Mouse (Mus musculus): ENCODE measurements around the gene Fat3.

DNA sequence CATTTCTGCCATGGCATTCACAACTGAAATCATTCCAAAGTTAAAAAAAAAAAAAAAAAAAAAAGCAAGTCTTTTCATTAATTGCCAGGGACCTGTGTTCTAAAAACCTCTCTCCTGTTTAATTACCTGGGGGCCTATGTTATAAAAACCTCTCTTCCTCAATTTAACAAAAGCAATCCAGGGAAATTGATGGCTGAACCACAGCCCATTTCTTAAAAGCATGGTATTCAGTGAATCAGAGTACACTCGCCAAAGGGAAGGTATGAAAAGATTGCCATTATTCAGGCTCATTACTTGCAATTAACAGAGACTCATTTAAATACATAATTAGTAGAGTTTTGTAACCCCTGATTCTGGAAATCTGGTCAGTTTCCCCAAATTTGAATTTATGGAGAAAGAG is 314.6 kb downstream of the Fat3 start:
- TF ChIP-seq CTCF (IDR thresholded peaks at IDR 0.05; ENCODE audit: control insufficient read depth, insufficient read depth, low read length) (no peak), POLR2A (IDR thresholded peaks at IDR 0.05; ENCODE audit: borderline replicate concordance, control insufficient read depth, low read depth, low read length) (no peak)

All from bone marrow, adult 2 months (tissue).